Mouse (Mus musculus) hindbrain, embryonic 12.5 days (tissue): ENCODE data around the gene Cdr2l. TPM values are rescaled to one million over a fixed set of nuclear protein-coding genes. Genes with fewer than 3 reads are reported as not detected.

Experiments
- ATAC-seq: fragments of 200-750 bp; cut with Nextera tagmentation; 2 replicates; pipeline ENCODE4 v1.8.0; 2017; ENCODE audit warnings: moderate TSS enrichment; ENCODE audit not compliant: low FRiP score
- H3K27ac ChIP-seq: fragments of 300-500 bp; sonication (generic); 2 replicates; pipeline ENCODE4 v1.5.1; 2016; ENCODE audit warnings: mild to moderate bottlenecking
- H3K27me3 ChIP-seq: fragments of 300-500 bp; sonication (generic); 2 replicates; pipeline ENCODE4 v1.6.1; 2016; ENCODE audit warnings: mild to moderate bottlenecking
- H3K36me3 ChIP-seq: fragments of 300-500 bp; sonication (generic); 2 replicates; pipeline ENCODE4 v1.6.1; 2016; ENCODE audit warnings: mild to moderate bottlenecking
- H3K4me1 ChIP-seq: fragments of 300-500 bp; sonication (generic); 2 replicates; pipeline ENCODE4 v1.6.1; 2016
- H3K4me2 ChIP-seq: fragments of 300-500 bp; sonication (generic); replicated peaks from 2 replicates; pipeline ENCODE4 v1.6.1; 2016; ENCODE audit warnings: mild to moderate bottlenecking
- H3K4me3 ChIP-seq: fragments of 300-500 bp; sonication (generic); 2 replicates; pipeline ENCODE4 v1.5.1; 2016; ENCODE audit warnings: mild to moderate bottlenecking
- H3K9ac ChIP-seq: fragments of 300-500 bp; sonication (generic); 2 replicates; pipeline ENCODE4 v1.6.1; 2016; ENCODE audit warnings: mild to moderate bottlenecking, moderate library complexity
- H3K9me3 ChIP-seq: fragments of 300-500 bp; sonication (generic); replicated peaks from 2 replicates; pipeline ENCODE4 v1.6.1; 2016; ENCODE audit warnings: mild to moderate bottlenecking
- WGBS: fragments of 180-500 bp; shearing (Covaris S2); methylation state at CpG from one replicate; pipeline ENCODE4 v1.1.7; 2016; 5-methylcytosine and 5-hydroxymethylcytosine counted together
- polyA plus RNA-seq: library from polyadenylated mRNA; unstranded; fragments of >200 nt; fragmentation: Nextera tagmentation; extraction: Ambion mirVana; gene quantifications from 2 replicates; pipeline ENCODE4 v1.2.1, GENCODE M21; 2016

The Cdr2l gene
- polyA plus RNA-seq, 1 experiment from 2014 or later: 28.8 TPM

DNA sequence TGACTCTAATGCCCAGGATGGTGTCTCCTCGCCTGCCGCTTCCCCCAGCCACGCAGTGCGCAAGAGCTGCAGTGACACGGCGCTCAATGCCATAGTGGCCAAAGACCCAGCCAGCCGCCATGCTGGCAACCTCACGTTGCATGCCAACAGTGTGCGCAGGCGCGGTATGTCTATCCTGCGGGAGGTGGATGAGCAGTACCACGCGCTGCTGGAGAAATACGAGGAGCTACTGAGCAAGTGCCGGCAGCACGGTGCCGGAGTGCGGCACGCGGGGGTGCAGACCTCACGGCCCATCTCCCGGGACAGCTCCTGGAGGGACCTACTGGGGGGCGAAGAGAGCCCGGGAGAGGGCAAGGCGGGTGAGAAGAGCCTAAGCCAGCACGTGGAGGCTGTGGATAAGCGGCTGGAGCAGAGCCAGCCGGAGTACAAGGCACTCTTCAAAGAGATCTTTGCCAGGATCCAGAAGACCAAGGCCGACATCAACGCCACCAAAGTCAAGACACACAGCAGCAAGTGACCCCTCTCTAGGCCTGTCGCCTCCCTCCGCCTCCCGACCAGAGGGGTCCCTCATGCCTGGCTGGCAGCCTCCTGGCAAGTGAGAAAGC, 12.1 kb downstream of the Cdr2l start:
- Histone ChIP-seq H3K4me2 (no peak overlapping the region), H3K27me3 (no peaks in the 10 kb centered on the region), H3K36me3 (peaks cover 68% of the 10 kb centered on the region), H3K9ac (no peak overlapping the region), H3K27ac (no peak overlapping the region), H3K4me1 (no peaks in the 10 kb centered on the region), H3K9me3 (no peaks in the 10 kb centered on the region), H3K4me3 (no peak overlapping the region)
- ATAC-seq: no peak
- WGBS: 63% methylated on average over 34 of the region's 34 CpGs

GRCm38 (mm10) chr11:115398085-115398484, 16.4 kb downstream of the Cdr2l start:
- Histone ChIP-seq H3K4me2 (no peak overlapping the region), H3K27me3 (no peaks in the 10 kb centered on the region), H3K9ac (no peak overlapping the region), H3K27ac (no peak overlapping the region), H3K4me1 (peaks cover 10% of the 10 kb centered on the region), H3K4me3 (no peak overlapping the region), H3K36me3 (peaks cover 36% of the 10 kb centered on the region), H3K9me3 (no peaks in the 10 kb centered on the region)
- 80% methylated on average over 7 of the region's 7 CpGs for WGBS
- ATAC-seq: no peak

- H3K4me1 ChIP-seq: peaks cover 20% of the 10 kb centered on the region
- ATAC-seq: no peak
- no peaks in the 10 kb centered on the region for H3K9me3 ChIP-seq
- no peak overlapping the region for H3K4me2 ChIP-seq
- H3K27me3 ChIP-seq: no peaks in the 10 kb centered on the region
- WGBS: 70% methylated on average over 3 of the region's 3 CpGs
- H3K27ac ChIP-seq: no peak overlapping the region
- peaks cover 17% of the 10 kb centered on the region for H3K36me3 ChIP-seq
- no peak overlapping the region for H3K4me3 ChIP-seq
- no peak overlapping the region for H3K9ac ChIP-seq
These were observed 18.4 kb downstream of the Cdr2l start for GRCm38 (mm10) chr11:115400126-115400525.

- Histone ChIP-seq H3K27ac (peak overlapping the region; percentile 72), H3K9me3 (no peaks in the 10 kb centered on the region), H3K4me1 (peaks cover 25% of the 10 kb centered on the region), H3K27me3 (no peaks in the 10 kb centered on the region), H3K4me3 (no peak overlapping the region), H3K36me3 (peaks cover 10% of the 10 kb centered on the region), H3K9ac (0 out of 2 replicates have a peak overlapping the region, but pooled peaks have one; percentile 13), H3K4me2 (0 out of 2 replicates have a peak overlapping the region, but pooled peaks have one; percentile 3)
- peak; percentile 21; the same call in 1 of the 2 replicates for ATAC-seq
- WGBS: 48% methylated on average over 11 of the region's 11 CpGs
These were observed 19.1 kb downstream of the Cdr2l start for GRCm38 (mm10) chr11:115400630-115401391.

DNA sequence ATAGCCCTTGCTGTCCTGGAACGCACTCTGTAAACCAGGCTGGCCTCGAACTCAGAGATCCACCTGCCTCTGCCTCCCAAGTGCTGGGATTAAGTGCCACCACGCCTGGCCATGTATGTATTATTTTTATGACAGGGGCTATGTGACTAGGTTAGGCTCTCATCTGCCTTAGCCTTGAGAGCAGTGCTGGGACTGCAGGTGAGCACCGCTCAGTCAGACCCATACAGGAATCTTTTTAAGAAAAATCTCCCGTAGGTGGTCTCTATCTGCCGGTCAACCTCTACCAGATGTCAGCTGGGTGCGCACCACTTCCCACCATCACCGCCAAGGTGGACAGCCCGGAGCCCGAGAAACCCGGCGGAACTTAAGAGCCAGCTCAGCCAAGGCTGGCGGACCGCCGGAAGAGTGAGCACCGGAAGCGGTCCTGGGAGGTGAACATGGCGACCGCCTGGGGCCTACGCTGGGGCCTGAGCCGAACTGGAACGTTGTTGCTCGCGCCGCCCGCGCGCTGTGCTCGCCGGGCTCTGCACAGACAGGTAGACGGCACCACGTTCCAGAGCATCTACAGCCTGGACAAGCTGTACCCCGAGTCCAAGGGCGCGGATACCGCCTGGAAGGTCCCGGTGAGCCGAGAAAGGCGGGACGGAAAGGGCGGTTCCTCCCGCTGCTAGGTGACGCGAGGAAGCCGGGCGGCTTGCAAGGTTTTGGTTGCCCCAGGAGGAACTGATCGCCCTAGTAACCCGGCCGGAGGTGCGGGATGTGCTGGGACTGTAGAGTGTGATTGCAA, 21.8 kb downstream of the Cdr2l start, which contains the start of gene Mrpl58:
Mrpl58 (plus strand) TSS at position 415 of the 787 bp plus-strand sequence.
- peak within 1 kb of the TSS; percentile 66 for H3K4me3 ChIP-seq
- peak; percentile 85 for ATAC-seq
- 3% methylated on average over 50 of the region's 50 CpGs for WGBS

GRCm38 (mm10) chr11:115405723-115406122, 24.0 kb downstream of the Cdr2l start:
- 100% methylated on average over 6 of the region's 6 CpGs for whole genome bisulfite sequencing

More for the DNA sequence above, 21.8 kb downstream of the Cdr2l start, which contains the start of gene Mrpl58:
- peak within 1 kb of the TSS; percentile 91 for H3K27ac ChIP-seq
- no peaks in the 10 kb centered on the region for H3K9me3 ChIP-seq
- H3K27me3 ChIP-seq: no peaks in the 10 kb centered on the region
- peak within 1 kb of the TSS; percentile 74 for H3K4me2 ChIP-seq
- peaks cover 25% of the 10 kb centered on the region for H3K36me3 ChIP-seq
- H3K9ac ChIP-seq: peak within 1 kb of the TSS; percentile 80
- peaks cover 28% of the 10 kb centered on the region for H3K4me1 ChIP-seq

DNA sequence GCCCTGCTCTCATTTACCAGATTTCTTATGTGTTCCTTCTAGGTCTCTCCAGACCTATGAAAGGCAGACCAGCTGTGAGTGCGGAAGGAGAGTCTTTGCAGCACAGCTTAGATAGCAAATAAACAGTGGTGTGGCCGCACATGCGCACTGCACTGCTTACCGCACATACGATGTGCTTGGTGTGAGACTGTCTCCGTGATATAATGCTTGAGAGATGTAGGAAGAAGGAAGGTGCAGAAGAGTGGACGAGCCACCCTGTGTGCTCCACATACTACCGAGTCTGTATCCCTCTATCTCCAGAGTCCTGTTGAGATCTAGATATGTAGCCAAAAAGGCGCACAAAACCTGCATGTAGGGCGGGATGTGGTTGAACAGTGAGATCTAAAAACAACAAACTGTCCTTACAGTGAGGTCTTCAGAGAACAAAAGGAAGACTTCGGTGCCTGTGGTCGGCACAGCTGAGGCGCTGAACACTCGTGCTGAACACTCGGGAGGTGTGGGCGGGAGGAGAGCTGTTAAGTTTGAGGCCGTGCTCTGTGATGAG, 25.2 kb downstream of the Cdr2l start:
- no peak for ATAC-seq
- no peak overlapping the region for H3K4me2 ChIP-seq
- H3K27me3 ChIP-seq: no peaks in the 10 kb centered on the region
- WGBS: 95% methylated on average over 17 of the region's 17 CpGs
- H3K4me1 ChIP-seq: peaks cover 51% of the 10 kb centered on the region
- H3K9me3 ChIP-seq: no peaks in the 10 kb centered on the region
- no peak overlapping the region for H3K9ac ChIP-seq
- H3K4me3 ChIP-seq: no peak overlapping the region
- peaks cover 34% of the 10 kb centered on the region for H3K36me3 ChIP-seq
- H3K27ac ChIP-seq: no peak overlapping the region

More at GRCm38 (mm10) chr11:115405723-115406122, 24.0 kb downstream of the Cdr2l start:
- Histone ChIP-seq H3K4me2 (no peak overlapping the region), H3K4me1 (peaks cover 44% of the 10 kb centered on the region), H3K27ac (no peak overlapping the region), H3K9ac (no peak overlapping the region), H3K36me3 (peaks cover 33% of the 10 kb centered on the region), H3K27me3 (no peaks in the 10 kb centered on the region), H3K4me3 (no peak overlapping the region), H3K9me3 (no peaks in the 10 kb centered on the region)
- no peak for ATAC-seq

DNA sequence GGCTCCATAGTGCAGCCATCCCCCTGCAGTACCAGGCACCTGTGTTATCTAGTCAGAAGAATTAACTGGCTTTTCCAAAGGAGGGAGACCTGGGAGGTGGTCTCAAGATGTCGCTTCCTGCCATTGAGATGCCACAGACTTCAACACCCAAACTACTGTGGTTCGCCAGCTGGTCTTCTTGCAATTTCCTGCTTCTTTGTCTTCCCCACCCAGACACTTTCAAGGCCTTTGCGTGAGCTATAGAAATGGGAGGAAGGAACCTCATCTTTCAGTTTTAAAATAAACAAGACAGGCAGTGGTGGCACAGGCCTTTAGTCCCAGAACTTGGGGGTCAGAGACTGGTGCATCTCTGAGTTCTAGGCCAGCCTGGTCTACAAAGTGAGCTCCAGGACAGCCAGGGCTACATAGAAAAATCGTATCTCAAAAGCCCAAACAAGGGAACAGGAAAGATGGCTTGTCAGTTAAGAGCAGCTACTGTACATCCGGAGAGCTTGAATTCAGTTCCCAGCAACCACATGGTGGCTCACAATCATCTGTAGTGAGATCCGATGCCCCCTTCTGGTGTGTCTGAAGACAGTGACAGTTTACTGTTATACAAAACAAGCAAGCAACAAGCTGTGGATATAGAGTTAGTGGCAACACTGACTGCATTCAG, 26.7 kb downstream of the Cdr2l start:
- 79% methylated on average over 6 of the region's 6 CpGs for WGBS
- Histone ChIP-seq H3K27ac (peak overlapping the region; percentile 85), H3K4me1 (peaks cover 60% of the 10 kb centered on the region), H3K36me3 (peaks cover 34% of the 10 kb centered on the region), H3K9me3 (no peaks in the 10 kb centered on the region), H3K27me3 (no peaks in the 10 kb centered on the region), H3K4me2 (no peak overlapping the region), H3K9ac (no peak overlapping the region), H3K4me3 (no peak overlapping the region)
- ATAC-seq: no peak

GRCm38 (mm10) chr11:115409556-115409955, 27.8 kb downstream of the Cdr2l start:
- H3K4me3 ChIP-seq: no peak overlapping the region
- ATAC-seq: peak; percentile 33
- H3K36me3 ChIP-seq: peaks cover 34% of the 10 kb centered on the region

DNA sequence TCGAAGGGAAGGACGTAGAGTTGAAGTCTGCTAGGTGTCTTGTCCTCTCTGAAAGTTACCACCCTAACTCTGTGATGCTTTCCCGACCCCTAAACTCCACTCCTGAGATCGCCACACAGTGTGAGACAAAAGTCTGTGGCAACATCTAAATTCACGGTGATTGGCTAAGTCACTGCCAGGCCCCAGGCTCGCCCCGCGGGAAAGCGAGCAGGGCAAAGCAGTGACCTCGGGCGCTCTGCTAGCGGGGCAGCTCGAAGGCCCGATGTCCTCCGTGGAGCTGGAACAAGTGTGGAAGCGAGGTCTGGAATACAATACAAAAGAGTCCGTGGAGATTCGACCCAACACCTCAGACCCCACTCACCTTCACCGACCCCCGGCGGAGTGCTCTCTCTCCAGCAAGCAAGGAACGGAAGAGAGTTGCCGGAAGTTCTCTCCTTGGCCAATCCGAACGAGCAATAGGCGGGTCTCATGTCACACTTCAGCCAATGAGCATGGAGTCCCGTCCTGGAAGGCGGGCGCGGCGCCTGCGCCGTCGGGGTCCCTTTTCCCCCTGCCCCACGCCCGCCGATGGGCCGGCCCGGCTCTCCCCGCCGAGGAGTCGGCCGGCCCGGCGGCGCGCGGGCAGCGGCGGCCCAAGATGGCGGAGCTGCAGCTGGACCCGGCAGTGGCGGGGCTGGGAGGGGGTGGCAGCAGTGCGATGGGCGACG, 38.0 kb downstream of the Cdr2l start, which contains the start of the genes Atp5h and Kctd2:
Atp5h (minus strand) TSS at position 432 of the 707 bp plus-strand sequence.
Kctd2 (plus strand) TSS at position 598 of the 707 bp plus-strand sequence.
- H3K36me3 ChIP-seq: peaks cover 41% of the 10 kb centered on the region
- ATAC-seq: peak; percentile 98
- H3K27ac ChIP-seq: peak within 1 kb of the TSS; percentile 94
- peak within 1 kb of the TSS; percentile 97 for H3K4me3 ChIP-seq
- H3K4me2 ChIP-seq: peak within 1 kb of the TSS; percentile 98
- peaks cover 23% of the 10 kb centered on the region for H3K4me1 ChIP-seq
- WGBS: under 1% methylated on average over 44 of the region's 56 CpGs
- H3K27me3 ChIP-seq: no peaks in the 10 kb centered on the region
- H3K9me3 ChIP-seq: no peaks in the 10 kb centered on the region
- peak within 1 kb of the TSS; percentile 98 for H3K9ac ChIP-seq

More at GRCm38 (mm10) chr11:115409556-115409955, 27.8 kb downstream of the Cdr2l start:
- H3K4me1 ChIP-seq: peaks cover 59% of the 10 kb centered on the region
- H3K9ac ChIP-seq: 0 out of 2 replicates have a peak overlapping the region, but pooled peaks have one; percentile 32
- no peaks in the 10 kb centered on the region for H3K9me3 ChIP-seq
- peak overlapping the region; percentile 9; the same call in 1 of the 2 replicates for H3K4me2 ChIP-seq
- peak overlapping the region; percentile 85 for H3K27ac ChIP-seq
- 35% methylated on average over 7 of the region's 7 CpGs for WGBS
- no peaks in the 10 kb centered on the region for H3K27me3 ChIP-seq
